In the genomic region with DNA sequence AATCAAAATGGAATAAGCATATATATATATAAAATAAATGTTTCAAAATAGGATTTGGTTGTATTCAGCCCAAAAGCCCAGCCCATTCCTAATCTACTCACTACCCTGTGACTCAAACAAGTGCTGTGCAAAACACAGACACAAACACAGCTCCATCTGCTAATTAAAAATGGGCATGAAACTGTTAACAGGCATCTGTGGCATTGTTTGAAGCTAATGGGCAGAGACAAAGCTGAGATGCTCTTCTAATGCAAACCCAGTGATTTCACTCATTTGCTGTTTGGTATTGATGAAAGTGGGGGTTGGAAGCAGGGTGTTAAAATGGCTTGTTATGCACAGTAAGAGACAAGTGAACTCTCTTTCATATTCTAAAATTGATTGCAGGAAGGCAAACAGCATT, we compare ENCODE assay signal across 17 mouse cellular contexts. TPM values are rescaled to one million over a fixed set of nuclear protein-coding genes. Genes with fewer than 3 reads are reported as not detected.
DNase-seq lines count a peak whose midpoint lies in the region; ATAC-seq and TF ChIP-seq lines count a peak whose summit lies in the region.
"Had no signal": no experiment of that assay in that cellular context is flagged by ENCODE, and none has a peak within 500 bp of the region (broad histone marks: within the 10 kb centered on the region; RNA-seq: fewer than 3 reads in every experiment).

No protein-coding gene starts in this region.

- no peak for TF ChIP-seq CTCF in hindbrain, postnatal 0 days (IDR thresholded peaks at IDR 0.05; ENCODE audit: low read depth)
- TF ChIP-seq CTCF in forebrain, postnatal 0 days (IDR thresholded peaks at IDR 0.05; ENCODE audit: low read depth): no peak

- H3K9me3 ChIP-seq in hindbrain, embryonic 15.5 days: no peaks in the 10 kb centered on the region
- no peaks in the 10 kb centered on the region for H3K9me3 ChIP-seq in hindbrain, postnatal 0 days (ENCODE audit: low read length)
- H3K9me3 ChIP-seq in neural tube, embryonic 13.5 days: no peaks in the 10 kb centered on the region
- no peaks in the 10 kb centered on the region for H3K9me3 ChIP-seq in forebrain, postnatal 0 days (ENCODE audit: low read length)
- H3K9me3 ChIP-seq in embryonic facial prominence, embryonic 10.5 days: no peaks in the 10 kb centered on the region
- H3K9me3 ChIP-seq: embryonic facial prominence, embryonic 15.5 days; heart, embryonic 13.5 days; hindbrain, embryonic 10.5 days; limb, embryonic 10.5 days had no signal

- H3K36me3 ChIP-seq in hindbrain, embryonic 15.5 days: no peaks in the 10 kb centered on the region
- no peaks in the 10 kb centered on the region for H3K36me3 ChIP-seq in hindbrain, postnatal 0 days (ENCODE audit: insufficient read depth, low read length)
- H3K36me3 ChIP-seq in neural tube, embryonic 13.5 days: 0 out of 2 replicates have a peak, but pooled peaks cover 3% of the 10 kb centered on the region
- no peaks in the 10 kb centered on the region for H3K36me3 ChIP-seq in forebrain, postnatal 0 days (ENCODE audit: insufficient read depth)
- peaks cover 32% of the 10 kb centered on the region for H3K36me3 ChIP-seq in embryonic facial prominence, embryonic 10.5 days (replicated peaks)
- H3K36me3 ChIP-seq: embryonic facial prominence, embryonic 15.5 days had no signal

- H3K4me1 ChIP-seq in hindbrain, embryonic 15.5 days (replicated peaks): peaks cover 41% of the 10 kb centered on the region
- peaks cover 3% of the 10 kb centered on the region; the same call in 1 of the 2 replicates for H3K4me1 ChIP-seq in hindbrain, postnatal 0 days (ENCODE audit: insufficient read depth, low read length)
- peaks cover 52% of the 10 kb centered on the region for H3K4me1 ChIP-seq in neural tube, embryonic 13.5 days (replicated peaks)
- no peaks in the 10 kb centered on the region for H3K4me1 ChIP-seq in forebrain, postnatal 0 days (ENCODE audit: insufficient read depth)
- peaks cover 43% of the 10 kb centered on the region for H3K4me1 ChIP-seq in embryonic facial prominence, embryonic 10.5 days

- H3K9ac ChIP-seq in hindbrain, embryonic 15.5 days: no peak overlapping the region
- H3K9ac ChIP-seq in hindbrain, postnatal 0 days (replicated peaks; ENCODE audit: low read length): no peak overlapping the region
- H3K9ac ChIP-seq in neural tube, embryonic 13.5 days: no peak overlapping the region
- no peak overlapping the region for H3K9ac ChIP-seq in forebrain, postnatal 0 days
- H3K9ac ChIP-seq: embryonic facial prominence, embryonic 15.5 days; heart, embryonic 13.5 days; lung, embryonic 14.5 days had no signal

- intact Hi-C loops in left cerebral cortex, postnatal 25 days (cut with DNase I): no loop called here

- no peaks in the 10 kb centered on the region for H3K27me3 ChIP-seq in hindbrain, embryonic 15.5 days
- no peaks in the 10 kb centered on the region for H3K27me3 ChIP-seq in hindbrain, postnatal 0 days (ENCODE audit: insufficient read depth, low read length)
- no peaks in the 10 kb centered on the region for H3K27me3 ChIP-seq in neural tube, embryonic 13.5 days
- H3K27me3 ChIP-seq in forebrain, postnatal 0 days (ENCODE audit: insufficient read depth, low read length): no peaks in the 10 kb centered on the region
- H3K27me3 ChIP-seq in embryonic facial prominence, embryonic 10.5 days (replicated peaks; ENCODE audit: low read depth, poor library complexity, severe bottlenecking): no peaks in the 10 kb centered on the region
- H3K27me3 ChIP-seq: embryonic facial prominence, embryonic 15.5 days; heart, embryonic 13.5 days had no signal

- H3K27ac ChIP-seq in hindbrain, embryonic 15.5 days (replicated peaks): peak overlapping the region; percentile 62; the same call in 1 of the 2 replicates
- no peak overlapping the region for H3K27ac ChIP-seq in hindbrain, postnatal 0 days
- H3K27ac ChIP-seq in neural tube, embryonic 13.5 days (replicated peaks): peak overlapping the region; percentile 63
- H3K27ac ChIP-seq in forebrain, postnatal 0 days (ENCODE audit: low read depth, low read length): peak overlapping the region; percentile 71; the same call in 1 of the 2 replicates
- H3K27ac ChIP-seq in embryonic facial prominence, embryonic 10.5 days (replicated peaks): no peak overlapping the region
- H3K27ac ChIP-seq: embryonic facial prominence, embryonic 15.5 days; heart, embryonic 13.5 days; hindbrain, embryonic 10.5 days; limb, embryonic 10.5 days; macrophage had no signal

- no peak for DNase-seq in hindbrain, postnatal 0 days (ENCODE audit: low spot score)
- DNase-seq in neural tube, embryonic 10.5 days (ENCODE audit: extremely low spot score, low spot score): no peak
- DNase-seq in forebrain, postnatal 0 days: peak; percentile 45
- DNase-seq in left cerebral cortex, postnatal 25 days (ENCODE audit: low spot score in 2 of 2): no peak
- DNase-seq in embryonic facial prominence, embryonic 10.5 days (ENCODE audit: low spot score): no peak
- DNase-seq: adrenal gland, adult 8-10 months; cerebellum, adult 2 months; kidney, adult 9 months; lung, embryonic 14.5 days; right cerebral cortex, postnatal 14 days had no signal

- no peak overlapping the region for H3K4me2 ChIP-seq in hindbrain, embryonic 15.5 days
- no peak overlapping the region for H3K4me2 ChIP-seq in hindbrain, postnatal 0 days (ENCODE audit: low read depth, low read length)
- no peak overlapping the region for H3K4me2 ChIP-seq in neural tube, embryonic 13.5 days
- no peak overlapping the region for H3K4me2 ChIP-seq in forebrain, postnatal 0 days (ENCODE audit: low read depth)
- H3K4me2 ChIP-seq: embryonic facial prominence, embryonic 15.5 days; heart, embryonic 13.5 days; lung, embryonic 14.5 days had no signal

- ATAC-seq in hindbrain, embryonic 15.5 days (ENCODE audit: low FRiP score, low read depth): no peak
- no peak for ATAC-seq in hindbrain, postnatal 0 days
- ATAC-seq in neural tube, embryonic 13.5 days (ENCODE audit: low read depth): no peak
- ATAC-seq in forebrain, postnatal 0 days: peak; percentile 70

- no peak overlapping the region for H3K4me3 ChIP-seq in hindbrain, embryonic 15.5 days
- H3K4me3 ChIP-seq in hindbrain, postnatal 0 days (ENCODE audit: low read length): no peak overlapping the region
- no peak overlapping the region for H3K4me3 ChIP-seq in neural tube, embryonic 13.5 days
- H3K4me3 ChIP-seq in forebrain, postnatal 0 days (ENCODE audit: low read depth, low read length): no peak overlapping the region
- H3K4me3 ChIP-seq in embryonic facial prominence, embryonic 10.5 days: no peak overlapping the region
- H3K4me3 ChIP-seq: embryonic facial prominence, embryonic 15.5 days; heart, embryonic 13.5 days; hindbrain, embryonic 10.5 days; limb, embryonic 10.5 days had no signal

RNA-seq across cellular contexts. Expression of a gene that starts 7.2 kb away (rescaled TPM):
- 35.9 and 38.4 TPM in 2 replicates for polyA plus RNA-seq in hindbrain, embryonic 15.5 days (2015; fragmentation: Nextera tagmentation; extraction: Ambion mirVana)
- total RNA-seq in hindbrain, postnatal 0 days (2014; rRNA removed): 25.9 and 32.7 TPM in 2 replicates
- 26.3 and 27.1 TPM in 2 replicates for polyA plus RNA-seq in hindbrain, postnatal 0 days (2015; fragmentation: Nextera tagmentation; extraction: Ambion mirVana)
- polyA plus RNA-seq in neural tube, embryonic 13.5 days (2015; fragmentation: Nextera tagmentation; extraction: Ambion mirVana): 30.5 and 36.5 TPM in 2 replicates
- 22.2 and 30.7 TPM in 2 replicates for total RNA-seq in forebrain, postnatal 0 days (2014; rRNA removed)
- polyA plus RNA-seq in forebrain, postnatal 0 days (2015; fragmentation: Nextera tagmentation; extraction: Ambion mirVana): 6.0 and 20.7 TPM in 2 replicates
- total RNA-seq in left cerebral cortex, postnatal 25 days (2021): 10 to 100 TPM; 27.2 to 31.0 TPM
- 21.4 and 23.9 TPM in 2 replicates for polyA plus RNA-seq in embryonic facial prominence, embryonic 10.5 days (2016; fragmentation: Nextera tagmentation; extraction: Ambion mirVana)

RNA-seq across cellular contexts. Expression of a gene that starts 33.6 kb away (rescaled TPM):
- 237 and 266 TPM in 2 replicates for polyA plus RNA-seq in hindbrain, embryonic 15.5 days (2015; fragmentation: Nextera tagmentation; extraction: Ambion mirVana)
- total RNA-seq in hindbrain, postnatal 0 days (2014; rRNA removed): 61.0 and 101 TPM in 2 replicates
- polyA plus RNA-seq in hindbrain, postnatal 0 days (2015; fragmentation: Nextera tagmentation; extraction: Ambion mirVana): 258 and 271 TPM in 2 replicates
- 341 and 348 TPM in 2 replicates for polyA plus RNA-seq in neural tube, embryonic 13.5 days (2015; fragmentation: Nextera tagmentation; extraction: Ambion mirVana)
- total RNA-seq in forebrain, postnatal 0 days (2014; rRNA removed): 129 and 139 TPM in 2 replicates
- polyA plus RNA-seq in forebrain, postnatal 0 days (2015; fragmentation: Nextera tagmentation; extraction: Ambion mirVana): 208 and 277 TPM in 2 replicates
- 10 to 100 TPM; 34.0 to 34.9 TPM for total RNA-seq in left cerebral cortex, postnatal 25 days (2021)
- 777 and 806 TPM in 2 replicates for polyA plus RNA-seq in embryonic facial prominence, embryonic 10.5 days (2016; fragmentation: Nextera tagmentation; extraction: Ambion mirVana)

Comparison
In these comparisons a context has a peak if more than half of its experiments do, and no peak if none do; other contexts are left out.
1. H3K27ac ChIP-seq: peak in hindbrain, embryonic 15.5 days (single experiment), neural tube, embryonic 13.5 days (single experiment) and forebrain, postnatal 0 days (single experiment); none in hindbrain, postnatal 0 days (single experiment) and embryonic facial prominence, embryonic 10.5 days (single experiment).